Mouse (Mus musculus) kidney, embryonic 15.5 days (tissue): Measurements from ENCODE around the gene Abhd14b. TPM values are rescaled to one million over a fixed set of nuclear protein-coding genes. Genes with fewer than 3 reads are reported as not detected.

Experiments
- ATAC-seq: fragments of 200-750 bp; cut with Nextera tagmentation; replicated peaks from 2 replicates; pipeline ENCODE4 v1.8.0; 2017; ENCODE audit warnings: moderate TSS enrichment; ENCODE audit not compliant: low FRiP score
- H3K27ac ChIP-seq: fragments of 300-500 bp; sonication (generic); 2 replicates; pipeline ENCODE4 v1.5.1; 2015; ENCODE audit warnings: mild to moderate bottlenecking, inconsistent platforms
- H3K27me3 ChIP-seq: fragments of 300-500 bp; sonication (generic); 2 replicates; pipeline ENCODE4 v1.6.1; 2015; ENCODE audit warnings: inconsistent platforms
- H3K36me3 ChIP-seq: fragments of 300-500 bp; sonication (generic); 2 replicates; pipeline ENCODE4 v1.6.1; 2015; ENCODE audit warnings: inconsistent platforms
- H3K4me1 ChIP-seq: fragments of 300-500 bp; sonication (generic); 2 replicates; pipeline ENCODE4 v1.6.1; 2015; ENCODE audit warnings: inconsistent platforms
- H3K4me2 ChIP-seq: fragments of 300-500 bp; sonication (generic); 2 replicates; pipeline ENCODE4 v1.6.1; 2015; ENCODE audit warnings: moderate library complexity, mild to moderate bottlenecking, inconsistent platforms
- H3K4me3 ChIP-seq: fragments of 300-500 bp; sonication (generic); replicated peaks from 2 replicates; pipeline ENCODE4 v1.5.1; 2015; ENCODE audit warnings: mild to moderate bottlenecking, inconsistent platforms
- H3K9ac ChIP-seq: fragments of 300-500 bp; sonication (generic); 2 replicates; pipeline ENCODE4 v1.6.1; 2015; ENCODE audit warnings: mild to moderate bottlenecking, inconsistent platforms
- H3K9me3 ChIP-seq: fragments of 300-500 bp; sonication (generic); replicated peaks from 2 replicates; pipeline ENCODE4 v1.6.1; 2016; ENCODE audit warnings: inconsistent platforms
- WGBS: fragments of 180-500 bp; shearing (Covaris S2); methylation state at CpG from one replicate; pipeline ENCODE4 v1.1.7; 2015; ENCODE audit warnings: mixed read lengths; 5-methylcytosine and 5-hydroxymethylcytosine counted together
- polyA plus RNA-seq: library from polyadenylated mRNA; unstranded; fragments of >200 nt; fragmentation: Nextera tagmentation; extraction: Ambion mirVana; gene quantifications from 2 replicates; pipeline ENCODE4 v1.2.1, GENCODE M21; 2015

The Abhd14b gene
- polyA plus RNA-seq, 1 experiment from 2014 or later = 30.6 TPM

DNA sequence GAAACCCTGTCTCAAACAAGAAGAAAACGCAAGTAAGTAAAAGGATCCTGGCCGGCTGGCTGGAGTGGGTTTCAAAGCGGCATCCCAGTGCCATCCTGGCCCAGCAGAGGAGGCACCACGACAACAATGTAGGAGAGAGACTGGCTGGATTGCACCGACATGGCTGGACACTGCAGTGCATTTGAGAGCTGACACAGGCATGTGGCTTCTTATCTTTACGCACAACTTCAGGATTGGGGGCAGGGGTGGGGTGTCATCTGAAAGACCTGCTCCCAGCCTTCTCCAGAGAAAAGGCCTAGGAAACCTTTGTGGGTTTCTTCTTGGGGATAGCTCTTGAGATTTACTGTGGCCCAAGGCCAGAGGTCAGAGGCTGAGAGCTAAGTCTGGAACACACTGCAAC, 35.5 kb upstream of the Abhd14b start:
- Histone ChIP-seq H3K9ac (no peak overlapping the region), H3K36me3 (no peaks in the 10 kb centered on the region), H3K9me3 (no peaks in the 10 kb centered on the region), H3K27ac (no peak overlapping the region), H3K4me1 (peaks cover 29% of the 10 kb centered on the region), H3K4me3 (no peak overlapping the region), H3K4me2 (no peak overlapping the region), H3K27me3 (no peaks in the 10 kb centered on the region)
- 47% methylated on average over 6 of the region's 6 CpGs for WGBS
- peak; percentile 47; the same call in 1 of the 2 replicates for ATAC-seq

DNA sequence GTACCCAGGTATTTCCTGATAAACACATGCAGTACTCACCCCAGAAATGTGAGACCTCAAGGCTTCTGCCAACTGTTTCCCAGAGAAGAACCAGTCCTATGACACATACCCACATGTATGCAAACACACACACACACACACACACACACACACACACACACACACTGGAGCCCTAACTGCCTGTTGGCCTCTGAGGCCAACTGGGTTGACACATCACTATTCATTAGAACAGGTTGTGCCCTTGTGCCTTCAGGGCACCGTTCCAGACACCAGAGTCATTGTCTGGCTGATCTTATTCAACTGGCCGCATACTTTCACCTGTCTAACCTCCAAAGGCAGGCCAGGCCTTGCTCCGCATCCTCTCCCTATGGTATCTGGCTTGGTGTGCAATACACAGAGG, 35.0 kb upstream of the Abhd14b start:
- Histone ChIP-seq H3K9ac (no peak overlapping the region), H3K27ac (no peak overlapping the region), H3K27me3 (no peaks in the 10 kb centered on the region), H3K4me2 (no peak overlapping the region), H3K4me3 (no peak overlapping the region), H3K9me3 (no peaks in the 10 kb centered on the region), H3K36me3 (no peaks in the 10 kb centered on the region), H3K4me1 (peaks cover 28% of the 10 kb centered on the region)
- WGBS = 50% methylated on average over 3 of the region's 3 CpGs
- ATAC-seq = no peak

DNA sequence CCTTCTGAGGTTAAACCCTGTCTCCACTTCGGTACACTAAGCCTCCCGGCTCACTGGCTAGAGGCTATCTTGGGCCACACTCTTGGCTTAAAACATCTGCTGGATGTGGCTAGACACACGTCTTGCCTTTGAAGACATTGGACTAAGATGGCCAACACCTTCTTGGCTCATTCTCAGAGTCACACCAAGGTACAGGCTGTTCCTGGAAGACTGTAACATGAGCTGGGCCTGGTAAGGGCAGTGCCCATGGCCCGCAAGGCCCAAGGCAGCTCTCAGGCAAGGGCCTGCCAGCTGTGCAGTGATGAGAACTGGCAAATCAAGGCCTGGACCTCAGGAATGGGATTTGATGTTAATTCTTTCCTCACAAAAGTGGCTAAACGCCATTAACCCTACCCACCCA, 33.7 kb upstream of the Abhd14b start:
- peaks cover 42% of the 10 kb centered on the region for H3K4me1 ChIP-seq
- no peak for ATAC-seq
- no peaks in the 10 kb centered on the region for H3K36me3 ChIP-seq
- H3K4me2 ChIP-seq = no peak overlapping the region
- no peak overlapping the region for H3K27ac ChIP-seq
- H3K9ac ChIP-seq = no peak overlapping the region
- no peaks in the 10 kb centered on the region for H3K9me3 ChIP-seq
- H3K4me3 ChIP-seq = no peak overlapping the region
- H3K27me3 ChIP-seq = no peaks in the 10 kb centered on the region
- WGBS = 68% methylated on average over 5 of the region's 5 CpGs

DNA sequence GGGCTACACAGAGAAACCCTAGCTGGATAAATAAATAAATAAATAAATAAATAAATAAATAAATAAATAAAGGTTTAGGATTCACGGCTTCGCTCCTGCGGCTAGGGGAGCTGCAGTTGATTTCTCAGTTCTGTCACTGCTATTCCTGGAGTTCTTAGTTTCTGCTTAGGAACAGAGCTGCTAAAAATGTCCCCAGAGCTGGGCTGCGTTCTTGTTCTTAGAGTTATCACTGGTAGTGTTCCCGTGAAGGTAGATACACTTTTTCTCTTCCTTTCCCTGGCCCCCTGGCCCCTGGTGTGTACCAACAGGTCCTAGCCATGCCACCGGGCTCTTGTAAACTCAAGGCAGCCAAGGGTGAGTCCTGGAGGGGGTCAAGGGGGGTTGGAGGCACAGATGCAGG, 30.4 kb upstream of the Abhd14b start:
- Histone ChIP-seq H3K4me3 (no peak overlapping the region), H3K36me3 (no peaks in the 10 kb centered on the region), H3K4me2 (no peak overlapping the region), H3K4me1 (peaks cover 60% of the 10 kb centered on the region), H3K9ac (no peak overlapping the region), H3K27me3 (no peaks in the 10 kb centered on the region), H3K9me3 (no peaks in the 10 kb centered on the region), H3K27ac (no peak overlapping the region)
- ATAC-seq = no peak
- WGBS = 83% methylated on average over 6 of the region's 6 CpGs

DNA sequence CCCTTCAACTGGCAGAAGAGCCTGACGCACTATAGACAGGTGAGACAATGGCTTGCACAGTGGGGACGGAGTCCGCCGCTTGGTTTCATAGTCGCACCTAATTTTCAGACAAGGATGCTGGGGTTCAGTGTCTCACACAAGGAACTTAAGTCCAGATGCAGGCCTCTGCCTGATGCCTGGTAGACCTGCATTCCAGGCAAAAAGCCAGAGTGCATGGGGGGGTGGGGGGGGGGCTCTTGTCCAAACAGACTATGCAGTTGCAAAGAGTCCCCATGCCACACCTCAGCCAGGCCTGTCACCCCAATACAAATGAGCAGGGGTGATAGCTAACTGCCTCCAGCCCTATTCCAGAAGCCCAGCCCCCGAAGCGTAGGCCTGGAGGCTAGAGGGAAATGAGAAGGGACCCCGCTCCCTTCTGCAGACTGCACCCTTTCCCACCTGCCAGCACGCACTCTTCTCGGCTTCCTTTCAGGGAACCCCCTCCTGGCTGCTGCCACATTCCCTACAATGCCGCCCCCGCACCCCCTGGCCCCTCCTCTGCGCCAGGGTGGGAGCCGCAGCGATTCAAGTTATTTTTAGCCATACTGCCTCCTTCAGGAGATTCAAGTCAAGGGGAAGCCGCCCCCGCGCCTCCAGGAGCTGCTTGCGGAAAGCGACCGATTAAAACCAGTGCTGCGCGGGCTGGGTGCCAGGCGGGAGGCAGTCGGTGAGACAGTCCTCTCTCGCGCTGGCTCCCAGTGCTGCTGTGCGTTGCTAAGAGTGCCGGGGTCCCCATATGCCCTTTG, 29.2 kb upstream of the Abhd14b start:
- H3K36me3 ChIP-seq = no peaks in the 10 kb centered on the region

DNA sequence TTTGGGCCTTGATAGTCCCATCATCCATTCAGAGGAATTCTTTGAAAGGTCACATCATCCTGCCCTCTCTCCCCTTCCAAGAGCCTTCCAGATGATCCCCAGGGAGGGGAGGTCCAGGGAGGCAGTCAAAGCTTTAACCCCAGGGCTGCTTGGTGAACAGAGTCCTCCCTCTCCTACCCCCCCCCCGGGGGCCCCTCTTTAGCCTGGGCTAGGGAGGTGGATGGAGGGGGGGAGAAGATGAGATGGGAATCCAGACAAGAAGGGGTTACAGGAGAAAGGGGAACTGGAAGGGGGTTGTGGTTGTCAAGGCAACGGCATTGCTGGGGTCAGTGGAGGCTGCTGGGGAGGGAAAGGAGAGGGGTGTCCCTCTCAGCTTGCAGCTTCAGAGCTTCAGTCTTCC, 26.7 kb upstream of the Abhd14b start:
- no peak overlapping the region for H3K9ac ChIP-seq
- H3K4me1 ChIP-seq = peaks cover 51% of the 10 kb centered on the region
- H3K4me2 ChIP-seq = peak overlapping the region; percentile 53
- no peaks in the 10 kb centered on the region for H3K36me3 ChIP-seq
- no peaks in the 10 kb centered on the region for H3K27me3 ChIP-seq
- no peaks in the 10 kb centered on the region for H3K9me3 ChIP-seq
- 0% methylated on average over 2 of the region's 2 CpGs for WGBS
- peak overlapping the region; percentile 6; the same call in 1 of the 2 replicates for H3K4me3 ChIP-seq
- ATAC-seq = peak; percentile 33; the same call in 1 of the 2 replicates
- peak overlapping the region; percentile 69; the same call in 1 of the 2 replicates for H3K27ac ChIP-seq

More for the DNA sequence above, 29.2 kb upstream of the Abhd14b start:
- Histone ChIP-seq H3K27me3 (no peaks in the 10 kb centered on the region), H3K4me3 (peak overlapping the region; percentile 32), H3K9ac (peak overlapping the region; percentile 34), H3K27ac (peak overlapping the region; percentile 50; the same call in 1 of the 2 replicates), H3K4me2 (peak overlapping the region; percentile 70), H3K4me1 (peaks cover 56% of the 10 kb centered on the region), H3K9me3 (no peaks in the 10 kb centered on the region)
- ATAC-seq = peak; percentile 35
- WGBS = 16% methylated on average over 29 of the region's 29 CpGs

DNA sequence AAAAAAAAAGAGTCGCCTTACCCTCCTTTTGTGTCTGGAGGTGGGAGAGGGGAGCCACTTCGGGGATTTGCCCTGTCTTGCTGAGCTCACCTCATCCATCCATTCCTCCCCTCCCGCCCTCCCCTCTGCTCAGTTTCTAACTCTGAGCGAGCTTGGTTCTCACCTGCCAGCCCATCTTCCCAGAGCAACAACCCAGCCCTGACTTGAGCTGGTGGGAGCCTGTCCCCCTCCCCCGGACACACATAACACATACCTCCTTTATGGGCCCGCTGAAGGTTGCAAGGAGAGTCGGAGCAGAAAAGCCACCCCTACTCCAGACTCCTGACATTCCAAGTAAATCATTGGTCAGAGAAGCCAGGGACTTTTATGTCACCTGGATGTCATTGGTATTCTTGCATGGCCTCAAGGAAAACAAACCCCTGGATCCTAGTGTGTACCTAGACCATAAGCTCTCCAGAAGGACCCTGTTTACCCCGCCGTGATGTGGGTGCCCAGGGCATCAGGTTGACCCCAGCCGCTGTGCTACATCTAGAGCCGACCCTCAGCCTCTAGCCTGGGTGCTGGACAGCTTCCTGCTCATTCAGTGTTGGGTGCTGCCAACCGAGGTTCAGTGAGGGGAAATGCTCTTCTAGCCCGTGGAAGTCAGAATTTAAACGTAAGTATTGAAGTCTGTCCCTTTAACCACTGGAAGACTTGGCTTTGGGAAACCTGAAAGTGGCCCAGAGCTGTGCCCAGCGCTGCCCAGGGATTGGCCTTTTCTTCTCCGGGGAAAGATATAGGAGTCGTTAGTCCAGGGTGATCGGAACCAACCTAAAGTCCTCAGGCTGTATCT, 26.0 kb upstream of the Abhd14b start:
- ATAC-seq = peak; percentile 33; the same call in 1 of the 2 replicates
- Histone ChIP-seq H3K4me2 (peak overlapping the region; percentile 53), H3K9ac (peak overlapping the region; percentile 1; the same call in 1 of the 2 replicates), H3K9me3 (no peaks in the 10 kb centered on the region), H3K27ac (peak overlapping the region; percentile 69), H3K27me3 (no peaks in the 10 kb centered on the region), H3K4me1 (peaks cover 51% of the 10 kb centered on the region), H3K4me3 (peak overlapping the region; percentile 15; the same call in 1 of the 2 replicates), H3K36me3 (no peaks in the 10 kb centered on the region)
- WGBS = 8% methylated on average over 18 of the region's 18 CpGs

DNA sequence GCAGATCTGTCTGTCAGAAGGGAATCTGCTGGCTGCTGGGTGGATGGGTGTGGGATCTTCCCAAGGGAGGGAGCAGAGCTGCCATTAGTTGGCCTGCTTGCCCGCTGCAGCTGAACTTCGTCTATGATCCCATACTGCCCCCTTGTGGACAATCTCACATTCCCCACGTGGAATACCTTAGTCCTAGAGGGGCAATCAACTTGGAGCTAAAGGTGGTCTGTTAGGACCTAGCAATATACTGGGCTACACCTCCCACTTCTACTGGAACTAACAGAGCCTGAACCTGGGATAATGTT, 25.4 kb upstream of the Abhd14b start:
- H3K27ac ChIP-seq = peak overlapping the region; percentile 69
- 0% methylated on average over 3 of the region's 3 CpGs for WGBS
- H3K4me1 ChIP-seq = peaks cover 51% of the 10 kb centered on the region
- H3K36me3 ChIP-seq = no peaks in the 10 kb centered on the region
- H3K4me3 ChIP-seq = peak overlapping the region; percentile 15; the same call in 1 of the 2 replicates
- H3K27me3 ChIP-seq = no peaks in the 10 kb centered on the region
- no peaks in the 10 kb centered on the region for H3K9me3 ChIP-seq
- peak overlapping the region; percentile 53 for H3K4me2 ChIP-seq
- peak; percentile 55; the same call in 1 of the 2 replicates for ATAC-seq
- peak overlapping the region; percentile 1; the same call in 1 of the 2 replicates for H3K9ac ChIP-seq

DNA sequence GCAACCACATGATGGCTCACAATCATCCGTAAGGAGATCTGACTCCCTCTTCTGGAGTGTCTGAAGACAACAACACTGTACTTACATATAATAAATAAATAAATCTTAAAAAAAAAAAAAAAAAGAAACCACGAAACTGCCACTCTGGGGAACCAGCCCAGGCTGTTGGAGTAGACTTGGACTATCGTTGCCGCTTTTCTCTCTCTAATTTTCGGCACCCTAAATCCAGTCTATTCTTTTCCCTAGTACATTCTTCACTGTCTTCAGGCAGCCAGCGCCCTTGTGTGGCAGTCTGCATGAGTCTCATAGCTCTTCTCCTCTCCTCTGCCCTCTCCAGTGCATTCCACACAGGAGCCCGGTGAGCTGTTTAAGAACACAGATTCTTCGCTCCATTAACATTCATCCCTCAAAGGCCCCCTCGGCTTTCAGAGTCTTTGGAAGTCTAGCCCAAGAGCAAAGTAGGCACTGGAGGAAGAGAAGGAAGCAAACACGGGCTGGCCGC, 18.5 kb upstream of the Abhd14b start:
- H3K4me3 ChIP-seq = peak overlapping the region; percentile 93
- 13% methylated on average over 11 of the region's 11 CpGs for WGBS
- peaks cover 17% of the 10 kb centered on the region for H3K4me1 ChIP-seq
- no peaks in the 10 kb centered on the region for H3K27me3 ChIP-seq
- no peaks in the 10 kb centered on the region for H3K9me3 ChIP-seq
- peak overlapping the region; percentile 80 for H3K4me2 ChIP-seq
- peak overlapping the region; percentile 48 for H3K9ac ChIP-seq
- peak overlapping the region; percentile 97 for H3K27ac ChIP-seq
- peak; percentile 64 for ATAC-seq
- H3K36me3 ChIP-seq = peaks cover 33% of the 10 kb centered on the region

DNA sequence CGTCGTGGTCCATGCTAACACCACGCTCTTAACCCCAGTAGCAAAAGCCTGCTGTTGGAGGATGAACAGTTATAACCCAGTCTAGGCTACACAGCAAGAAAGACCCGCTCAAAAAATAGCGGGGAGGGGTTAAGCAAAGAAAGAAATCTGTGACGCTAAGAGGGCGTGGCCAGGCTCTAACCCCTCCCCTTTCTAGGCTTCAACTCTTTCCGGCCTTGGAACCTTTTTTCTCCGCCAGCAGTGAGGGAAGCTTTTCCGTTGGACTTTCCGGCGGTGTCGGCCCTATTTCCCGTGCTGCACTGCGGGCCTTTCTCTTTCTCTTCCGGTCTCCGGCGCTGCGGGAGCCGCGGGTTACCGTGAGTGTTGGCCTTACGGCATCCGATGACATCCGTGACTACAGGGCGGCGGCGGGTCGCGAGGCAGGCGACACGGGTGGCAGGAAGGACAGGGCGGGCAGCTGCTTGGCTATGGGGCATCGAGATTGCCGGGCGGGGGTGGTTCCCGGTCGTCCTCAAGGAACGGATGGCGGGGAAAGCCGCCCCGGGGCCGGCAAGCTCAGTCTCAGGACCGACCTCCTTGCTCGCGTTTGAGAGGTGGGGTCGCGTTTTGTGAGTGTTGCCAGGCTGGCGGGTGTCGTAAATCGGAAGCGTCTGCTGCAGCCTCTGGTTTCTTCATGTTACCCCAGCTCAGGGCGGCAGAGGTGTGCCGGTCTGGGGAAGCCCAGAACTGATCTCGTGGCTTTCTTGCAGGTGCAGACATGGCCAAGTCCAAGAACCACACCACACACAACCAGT, 17.8 kb upstream of the Abhd14b start, which contains the start of gene Rpl29:
Gene Rpl29 (plus strand): TSS at position 234 of the 794 bp plus-strand sequence.
- no peaks in the 10 kb centered on the region for H3K27me3 ChIP-seq
- H3K9me3 ChIP-seq = no peaks in the 10 kb centered on the region
- WGBS = under 1% methylated on average over 55 of the region's 55 CpGs
- H3K4me2 ChIP-seq = peak within 1 kb of the TSS; percentile 80
- peaks cover 40% of the 10 kb centered on the region for H3K36me3 ChIP-seq
- peak within 1 kb of the TSS; percentile 98 for H3K9ac ChIP-seq
- peak; percentile 91 for ATAC-seq
- peaks cover 17% of the 10 kb centered on the region for H3K4me1 ChIP-seq
- peak within 1 kb of the TSS; percentile 93 for H3K4me3 ChIP-seq
- H3K27ac ChIP-seq = peak within 1 kb of the TSS; percentile 97

DNA sequence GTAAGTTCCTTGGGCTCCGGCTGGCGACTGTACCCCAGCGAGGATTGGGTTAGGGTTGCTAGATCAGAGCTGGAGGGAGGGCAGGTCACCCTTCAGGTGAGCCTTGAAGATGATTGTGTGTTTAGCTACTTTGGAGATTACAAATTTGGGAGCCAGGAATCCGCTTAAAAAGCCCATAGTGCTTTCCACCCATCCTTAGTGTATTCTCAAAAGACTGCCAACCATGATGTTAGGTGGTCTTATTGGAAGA, 17.3 kb upstream of the Abhd14b start:
- H3K4me1 ChIP-seq = peaks cover 17% of the 10 kb centered on the region
- H3K9me3 ChIP-seq = no peaks in the 10 kb centered on the region
- H3K4me2 ChIP-seq = peak overlapping the region; percentile 80
- H3K4me3 ChIP-seq = peak overlapping the region; percentile 93
- peaks cover 43% of the 10 kb centered on the region for H3K36me3 ChIP-seq
- WGBS = 0% methylated on average over 4 of the region's 4 CpGs
- no peak for ATAC-seq
- H3K27ac ChIP-seq = peak overlapping the region; percentile 97
- peak overlapping the region; percentile 98 for H3K9ac ChIP-seq
- no peaks in the 10 kb centered on the region for H3K27me3 ChIP-seq
